Mouse (Mus musculus): ENCODE results near the gene Klk1b4.
"Not testable (repeated sequence)": the region's sequence is repeated elsewhere in the genome, so short reads cannot be mapped to it uniquely, and the experiment has no call there.

Gene Klk1b4

DNA sequence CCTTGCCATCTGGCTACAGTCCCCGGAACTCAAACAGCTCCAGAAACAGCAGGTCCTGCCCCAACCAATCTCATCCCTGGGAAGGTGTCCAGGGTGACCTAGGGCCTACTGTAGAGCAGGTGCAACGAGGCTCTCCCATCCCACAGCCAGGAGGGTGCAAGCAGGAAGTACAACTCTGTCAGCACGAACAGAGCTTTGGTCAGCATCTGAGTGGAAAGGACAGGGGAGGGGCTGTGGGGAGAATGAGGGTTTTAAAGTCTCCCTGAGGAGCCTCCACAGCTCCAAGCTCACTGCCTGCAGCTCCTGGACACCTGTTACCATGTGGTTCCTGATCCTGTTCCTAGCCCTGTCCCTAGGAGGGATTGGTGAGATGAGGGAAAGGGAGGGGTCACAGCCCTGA, at the start of gene Klk1b4:
TSS of gene Klk1b4 (plus strand) at position 301 of the 400 bp plus-strand sequence.
- TF ChIP-seq GATA4 (IDR thresholded peaks at IDR 0.05; ENCODE audit: insufficient replicate concordance, low read length): not testable (repeated sequence)

DNA sequence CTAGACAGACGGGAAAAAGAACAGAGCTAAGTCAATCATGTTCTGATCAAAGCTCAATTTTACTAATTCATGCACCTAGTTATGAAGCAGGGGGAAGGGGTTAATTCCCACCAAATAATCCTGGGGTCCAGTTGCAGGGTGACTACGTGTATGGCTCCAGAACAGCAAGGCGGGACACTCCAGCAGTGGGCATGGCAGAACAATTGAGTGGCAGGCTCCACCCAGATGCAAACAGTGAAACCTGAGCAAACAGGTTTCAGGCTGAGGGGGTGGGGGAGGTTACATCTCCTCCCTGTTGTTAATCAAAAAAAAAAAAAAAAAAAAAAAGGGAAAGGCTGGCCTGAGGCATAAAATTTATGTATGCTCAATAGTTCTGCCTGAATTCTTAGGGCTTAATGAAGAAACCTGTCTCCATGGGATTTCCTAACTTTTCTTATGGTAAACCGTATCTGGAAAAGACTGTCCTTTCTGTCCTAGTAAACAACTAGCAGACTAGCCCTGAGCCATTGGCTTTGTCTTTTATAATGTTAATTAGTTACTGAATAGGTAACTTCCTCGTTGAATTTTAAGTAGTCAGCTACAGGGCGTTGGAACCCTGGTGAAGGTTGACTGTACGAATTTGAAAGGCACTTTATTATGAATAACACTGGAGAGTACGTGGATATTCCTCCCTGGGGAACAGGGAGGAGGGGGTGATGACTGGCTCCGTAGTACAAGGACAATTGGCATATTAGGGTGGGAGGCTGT, 27.8 kb upstream of the Klk1b4 start:
- TF ChIP-seq GATA4 (IDR thresholded peaks at IDR 0.05; ENCODE audit: insufficient replicate concordance, low read length): no peak

DNA sequence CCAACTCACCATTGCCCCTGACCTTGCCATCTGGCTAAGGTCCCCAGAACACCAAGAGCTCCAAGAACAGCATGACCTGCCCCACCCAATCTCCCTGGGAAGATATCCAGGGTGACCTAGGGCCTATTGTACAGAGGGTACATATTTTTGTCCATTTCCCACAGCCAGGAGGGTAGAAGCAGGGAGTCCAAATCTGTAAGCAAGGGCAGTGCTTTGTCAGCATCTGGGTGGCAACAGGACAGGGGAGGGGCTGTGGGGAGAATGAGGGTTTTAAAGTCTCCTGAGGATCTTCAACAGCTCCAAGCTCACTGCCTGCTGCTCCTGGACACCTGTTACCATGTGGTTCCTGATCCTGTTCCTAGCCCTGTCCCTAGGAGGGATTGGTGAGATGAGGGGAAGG, 19.3 kb upstream of the Klk1b4 start, which contains the start of gene Klk1b24:
TSS of gene Klk1b24 (plus strand) at position 301 of the 400 bp plus-strand sequence.
- not testable (repeated sequence) for TF ChIP-seq GATA4 (IDR thresholded peaks at IDR 0.05; ENCODE audit: insufficient replicate concordance, low read length)

DNA sequence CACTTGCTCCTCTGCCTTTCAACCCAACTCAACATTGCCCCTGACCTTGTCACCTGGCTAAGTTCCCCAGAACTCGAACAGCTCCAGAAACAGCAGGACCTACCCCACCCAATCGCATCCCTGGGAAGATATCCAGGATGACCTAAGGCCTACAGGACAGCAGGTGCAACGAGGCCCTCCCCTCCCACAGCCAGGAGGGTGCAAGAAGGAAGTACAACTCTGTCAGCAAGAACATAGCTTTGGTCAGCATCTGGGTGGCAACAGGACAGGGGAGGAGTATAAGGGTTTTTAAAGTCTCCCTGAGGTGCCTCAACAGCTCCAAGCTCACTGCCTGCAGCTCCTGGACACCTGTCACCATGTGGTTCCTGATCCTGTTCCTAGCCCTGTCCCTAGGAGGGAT, 9.3 kb upstream of the Klk1b4 start, which contains the start of gene Klk1b3:
TSS of gene Klk1b3 (plus strand) at position 301 of the 400 bp plus-strand sequence.
- TF ChIP-seq GATA4 (IDR thresholded peaks at IDR 0.05; ENCODE audit: insufficient replicate concordance, low read length): no peak

- no peak for TF ChIP-seq GATA4 (IDR thresholded peaks at IDR 0.05; ENCODE audit: insufficient replicate concordance, low read length)
These were observed 1.1 kb downstream of the Klk1b4 start for GRCm38 (mm10) chr7:44208307-44208706.

DNA sequence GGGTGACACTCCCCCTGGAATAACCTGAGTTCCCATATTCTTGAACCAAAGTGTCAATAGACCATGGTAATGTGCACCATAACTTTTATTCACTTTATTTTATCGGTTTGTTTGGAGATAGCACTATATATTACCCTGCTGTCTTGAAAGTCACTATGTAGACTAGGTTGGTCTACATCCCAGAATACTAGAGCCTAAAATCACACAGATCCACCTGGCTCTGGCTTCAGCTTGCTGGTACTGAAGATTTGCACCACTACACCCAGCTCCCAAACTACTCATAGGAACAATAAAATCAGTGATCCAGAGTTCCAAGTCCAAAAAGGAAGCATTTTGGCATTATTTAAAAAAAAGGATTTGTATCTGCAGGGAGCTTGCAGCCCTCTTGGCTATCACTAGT, 8.4 kb downstream of the Klk1b4 start, which contains the start of gene Klk1b5:
TSS of gene Klk1b5 (plus strand) at position 301 of the 400 bp plus-strand sequence.
- TF ChIP-seq GATA4 (IDR thresholded peaks at IDR 0.05; ENCODE audit: insufficient replicate concordance, low read length): no peak

DNA sequence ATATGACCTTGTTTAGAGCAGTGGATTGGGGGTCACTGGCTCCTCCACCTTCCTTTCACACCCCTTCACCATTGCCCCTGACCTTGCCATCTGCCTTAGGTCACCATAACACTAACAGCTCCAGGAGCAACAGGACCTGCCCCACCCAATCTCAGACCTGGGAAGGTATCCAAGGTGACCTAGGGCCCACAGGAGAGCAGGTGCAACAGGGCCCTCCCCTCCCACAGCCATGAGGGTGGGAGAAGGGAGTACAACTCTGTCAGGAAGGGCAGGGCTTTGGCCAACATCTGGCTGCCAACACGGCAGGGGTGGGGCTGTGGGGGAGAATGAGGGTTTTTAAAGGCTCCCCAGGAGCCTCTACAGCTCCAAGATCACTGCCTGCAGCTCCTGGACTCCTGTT, 17.8 kb downstream of the Klk1b4 start, which contains the start of gene Klk1:
TSS of gene Klk1 (plus strand) at position 285 of the 400 bp plus-strand sequence.
- TF ChIP-seq GATA4 (IDR thresholded peaks at IDR 0.05; ENCODE audit: insufficient replicate concordance, low read length): no peak

- no peak for TF ChIP-seq GATA4 (IDR thresholded peaks at IDR 0.05; ENCODE audit: insufficient replicate concordance, low read length)
These were observed 28.7 kb downstream of the Klk1b4 start, which contains the start of gene Gm36864 for GRCm38 (mm10) chr7:44235909-44236308. TSS of gene Gm36864 (plus strand) at chr7:44236177.

DNA sequence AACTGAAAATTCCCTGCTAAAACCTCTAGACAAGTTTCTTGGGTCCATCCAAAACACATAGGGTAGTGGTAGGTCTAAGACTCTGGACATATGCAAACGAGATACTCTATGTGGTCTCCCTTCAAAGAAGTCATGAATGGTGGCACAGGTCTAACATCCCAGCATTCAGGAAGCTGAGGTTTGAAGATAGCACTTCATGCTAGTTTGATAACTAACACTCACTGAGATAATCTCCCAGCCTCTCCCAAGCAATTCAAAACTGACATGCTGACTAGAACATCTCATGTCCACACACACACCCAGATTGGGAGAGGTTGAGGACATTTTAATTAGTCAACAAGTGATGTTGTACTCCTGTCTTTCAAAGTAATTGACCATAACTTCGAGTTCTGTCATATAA, 32.7 kb downstream of the Klk1b4 start:
- TF ChIP-seq GATA4 (IDR thresholded peaks at IDR 0.05; ENCODE audit: insufficient replicate concordance, low read length): no peak

GRCm38 (mm10) chr7:44240712-44241111, 33.5 kb downstream of the Klk1b4 start:
- no peak for TF ChIP-seq GATA4 (IDR thresholded peaks at IDR 0.05; ENCODE audit: insufficient replicate concordance, low read length)

DNA sequence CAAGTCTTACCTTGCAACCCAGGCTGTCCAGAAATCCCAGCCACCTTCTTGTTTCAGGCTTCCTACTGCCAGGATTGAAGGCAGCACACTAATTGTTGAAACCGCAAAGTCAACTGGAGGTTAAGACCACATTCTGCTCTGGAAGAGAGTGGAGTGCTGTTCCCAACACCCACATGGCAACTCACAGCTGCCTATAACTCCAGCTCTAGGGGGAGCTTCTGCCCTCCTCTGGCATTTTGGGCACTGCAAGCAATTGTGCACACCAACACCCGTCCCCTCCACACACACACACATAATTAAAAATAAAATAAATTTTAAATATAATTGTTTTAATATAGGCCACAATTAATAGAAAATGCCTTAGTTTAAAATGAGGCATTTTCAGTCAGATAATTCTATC, 33.9 kb downstream of the Klk1b4 start:
- TF ChIP-seq GATA4 (IDR thresholded peaks at IDR 0.05; ENCODE audit: insufficient replicate concordance, low read length): no peak

DNA sequence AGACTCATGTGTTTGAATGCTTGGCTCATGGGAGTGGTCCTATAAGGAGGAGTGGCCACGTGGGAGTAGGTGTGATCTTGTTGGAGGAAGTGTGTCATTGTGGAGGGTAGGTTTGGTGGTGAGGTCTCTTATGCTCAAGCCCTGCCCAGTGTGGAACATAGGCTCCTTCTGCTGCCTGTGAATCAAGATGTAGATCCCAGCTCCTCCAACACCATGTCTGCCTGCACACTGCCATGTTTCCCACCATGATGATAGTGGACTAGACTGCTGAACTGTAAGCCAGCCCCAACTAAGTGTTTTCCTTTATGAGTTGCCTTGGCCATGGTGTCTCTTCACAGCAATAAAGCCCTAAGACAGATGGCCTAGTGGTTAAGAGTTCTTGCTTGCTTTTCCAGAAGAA, 36.8 kb downstream of the Klk1b4 start:
- no peak for TF ChIP-seq GATA4 (IDR thresholded peaks at IDR 0.05; ENCODE audit: insufficient replicate concordance, low read length)

DNA sequence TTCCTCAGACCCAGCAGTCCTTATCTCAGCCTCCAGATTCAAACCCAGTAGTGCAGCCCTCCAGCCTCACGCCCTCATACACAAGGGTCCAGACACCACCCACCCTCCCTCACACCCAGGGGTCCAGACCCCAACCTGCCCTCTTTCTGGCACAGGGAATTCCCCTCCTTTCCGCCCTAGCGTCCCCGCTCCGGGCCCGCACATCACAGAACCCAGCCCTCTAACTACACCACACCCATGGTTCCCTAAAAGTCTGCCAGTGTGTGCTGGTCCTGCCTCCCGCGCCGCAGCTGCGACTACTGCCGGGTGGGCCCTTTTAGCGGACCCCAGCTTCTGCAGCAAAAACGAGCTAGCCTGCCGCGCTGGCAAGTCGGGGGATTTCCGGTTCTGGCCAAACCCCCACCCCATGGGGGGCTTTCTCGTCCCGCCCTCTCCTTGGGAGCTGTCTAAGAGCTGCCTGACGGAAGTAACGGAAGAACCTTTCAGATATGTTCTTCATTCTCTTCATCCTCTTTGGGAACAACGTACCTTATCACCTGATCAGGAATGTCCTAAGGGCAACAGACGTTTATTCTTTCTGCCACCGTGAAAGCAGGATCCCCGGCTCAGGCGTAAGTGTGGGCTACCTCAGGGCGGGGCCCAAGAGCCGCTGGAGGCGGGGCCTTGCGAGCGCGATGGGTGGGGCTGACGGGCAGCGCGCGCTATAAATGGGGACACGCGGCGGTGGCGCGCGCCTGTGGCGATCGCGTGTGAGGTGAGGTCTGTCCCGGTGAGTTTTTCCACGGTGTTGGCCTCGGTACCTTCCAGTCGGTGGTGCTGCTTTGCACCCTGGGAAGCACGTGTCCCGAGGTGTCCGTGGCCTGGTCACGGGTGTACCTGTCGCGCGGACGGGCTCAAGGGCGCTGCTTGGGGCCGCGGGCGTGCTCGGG, 39.1 kb downstream of the Klk1b4 start, which contains the start of the genes 1700028J19Rik and 2410002F23Rik:
TSS of gene 1700028J19Rik (minus strand) at position 641 of the 929 bp plus-strand sequence.
TSS of gene 2410002F23Rik (plus strand) at position 668 of the 929 bp plus-strand sequence.
- TF ChIP-seq GATA4 (IDR thresholded peaks at IDR 0.05; ENCODE audit: insufficient replicate concordance, low read length): no peak

GRCm38 (mm10) chr7:44246984-44247470, 39.8 kb downstream of the Klk1b4 start:
- TF ChIP-seq GATA4 (IDR thresholded peaks at IDR 0.05; ENCODE audit: insufficient replicate concordance, low read length): no peak

DNA sequence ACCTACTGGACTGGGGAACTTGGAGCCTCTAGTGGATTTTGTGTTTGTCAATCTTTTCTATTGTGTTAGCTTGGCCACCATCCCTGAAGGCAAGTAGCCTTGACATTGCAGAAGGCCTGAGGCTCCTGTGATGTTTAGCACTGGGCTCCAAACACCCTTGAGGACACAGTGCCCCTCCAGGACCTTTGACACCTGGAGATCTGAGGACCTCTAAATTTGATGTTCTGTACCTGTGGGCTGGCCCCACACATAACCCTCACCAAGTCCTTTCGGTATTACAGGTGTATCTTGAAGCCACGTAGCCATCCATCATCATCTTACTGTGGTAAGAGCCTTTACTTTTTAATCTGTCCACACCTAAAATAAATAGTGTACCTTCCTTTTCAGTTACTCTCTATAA, 40.7 kb downstream of the Klk1b4 start:
- TF ChIP-seq GATA4 (IDR thresholded peaks at IDR 0.05; ENCODE audit: insufficient replicate concordance, low read length): no peak
